Mouse (Mus musculus) CD4-positive, CD25-positive, alpha-beta regulatory T cell, adult 2 months (primary cell): ENCODE data around the gene Agap1.

Experiments
- DNase-seq: peaks from one replicate; pipeline ENCODE4 v3.0.0-alpha.2; 2012; ENCODE audit warnings: low read depth, low spot score

Gene Agap1

DNA sequence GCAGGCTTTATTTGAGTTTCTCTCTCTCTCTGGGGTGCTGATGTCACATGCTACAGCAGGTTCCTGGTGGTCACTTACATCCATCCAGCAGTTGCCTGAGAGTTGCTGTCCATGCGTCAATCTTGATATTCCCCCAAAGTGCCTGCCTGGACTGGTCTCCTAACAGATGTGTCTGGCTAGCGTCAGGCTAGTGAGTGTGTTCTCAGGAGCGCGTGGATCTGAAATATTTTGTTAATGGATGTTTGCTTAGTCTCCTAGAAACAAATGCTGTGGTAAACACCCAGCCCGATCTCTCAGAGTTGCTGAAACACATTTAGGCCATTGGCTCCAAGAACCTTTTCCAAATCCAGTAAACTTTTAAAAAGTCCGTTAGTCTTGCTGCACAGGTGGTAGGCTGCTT is 161.9 kb downstream of the Agap1 start:
- no peak for DNase-seq

DNA sequence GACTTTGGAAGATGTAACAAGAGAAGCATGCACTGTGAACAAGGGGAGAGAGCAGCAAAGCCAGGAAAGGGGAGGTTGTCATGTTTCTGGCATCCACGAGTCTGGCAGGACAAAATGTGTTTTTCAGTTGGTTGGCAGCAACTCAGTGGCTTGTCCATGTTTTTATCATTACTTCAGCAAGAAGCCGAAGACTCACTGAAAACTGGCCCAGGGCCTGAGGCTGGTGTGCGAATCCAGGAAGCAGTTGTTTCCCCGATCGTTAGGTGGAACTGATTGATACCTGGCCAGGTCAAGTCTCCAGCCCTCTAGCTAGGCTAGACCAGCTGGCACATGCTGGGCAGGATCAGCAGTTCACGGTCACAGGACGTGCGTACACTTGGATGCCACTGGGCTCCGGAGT is 162.7 kb downstream of the Agap1 start:
- DNase-seq, result no peak

DNA sequence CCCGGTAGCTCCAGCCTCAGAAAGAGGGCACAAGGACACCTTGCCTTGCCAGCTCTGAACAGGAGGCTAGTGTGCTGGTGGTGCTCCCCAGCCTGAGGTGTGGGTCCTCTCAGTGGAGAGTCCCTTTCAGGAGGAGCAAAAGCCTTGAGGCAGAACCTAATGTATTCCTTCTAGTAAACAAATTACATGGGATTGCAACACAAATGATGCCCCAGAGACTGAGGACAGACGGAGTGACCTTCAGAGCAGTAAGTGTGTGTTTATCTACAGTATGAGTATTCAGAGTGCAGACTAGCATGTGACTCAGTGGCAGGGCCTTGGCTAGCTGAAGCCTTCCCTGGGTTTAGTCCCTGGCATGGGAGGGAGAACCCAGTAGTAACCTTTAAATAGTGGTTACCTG is 165.4 kb downstream of the Agap1 start:
- no peak for DNase-seq

DNA sequence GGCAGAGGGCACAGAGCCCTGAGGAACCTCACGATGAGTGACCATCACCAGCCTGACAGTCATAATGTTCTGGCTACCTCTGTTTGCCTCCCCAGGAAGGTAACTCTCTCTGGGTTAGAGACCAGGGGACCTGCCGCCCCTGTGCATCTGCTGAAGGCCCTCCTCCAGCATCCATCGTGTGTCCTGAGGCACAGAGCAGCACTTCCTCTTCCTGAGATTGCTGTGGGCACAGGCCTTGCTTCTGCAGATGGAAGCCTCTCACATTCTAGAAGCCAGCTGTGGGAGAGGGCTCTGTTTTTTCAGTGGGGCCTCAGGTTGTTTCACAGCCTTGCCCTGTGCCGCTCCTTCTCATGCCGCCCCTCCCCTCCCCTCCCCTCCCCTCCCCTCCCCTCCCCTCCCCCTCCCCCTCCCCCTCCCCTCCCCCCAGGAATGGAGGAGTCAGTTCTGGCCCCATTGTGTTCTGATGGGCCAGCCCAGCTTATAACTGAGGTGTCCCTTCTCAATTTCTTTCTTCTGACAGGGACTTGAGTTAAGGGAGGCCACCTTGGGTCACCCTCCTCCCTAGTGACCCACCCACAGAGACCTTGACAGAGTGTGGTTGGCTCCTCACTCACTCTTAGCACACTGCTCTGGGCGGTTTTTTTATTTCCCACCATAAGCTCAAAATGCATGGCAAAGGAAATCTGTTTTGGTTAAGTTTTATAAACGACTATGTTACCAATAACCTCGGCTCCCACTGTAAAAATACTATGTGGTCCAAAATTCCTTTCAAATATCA is 166.6 kb downstream of the Agap1 start:
- no peak for DNase-seq

DNA sequence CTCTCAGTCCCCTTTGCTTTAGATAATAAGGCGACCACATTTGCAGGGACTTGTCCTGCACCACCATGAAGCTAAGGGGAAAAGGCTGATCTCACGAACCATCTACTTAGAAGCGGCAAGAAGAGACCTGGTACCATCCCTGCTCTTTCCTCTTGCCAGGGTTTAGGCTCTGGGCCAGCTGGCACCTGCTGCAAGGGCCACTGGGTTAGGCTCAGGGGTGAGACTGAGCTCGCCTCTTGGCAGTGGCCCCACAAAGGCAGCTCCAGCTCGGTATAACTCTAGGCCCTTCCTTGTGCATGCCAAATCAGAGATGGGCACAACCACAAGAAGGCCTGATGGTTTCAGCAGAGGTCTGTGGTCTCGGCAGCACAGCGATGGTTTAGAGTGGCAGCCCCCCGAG is 167.3 kb downstream of the Agap1 start:
- DNase-seq, result no peak

DNA sequence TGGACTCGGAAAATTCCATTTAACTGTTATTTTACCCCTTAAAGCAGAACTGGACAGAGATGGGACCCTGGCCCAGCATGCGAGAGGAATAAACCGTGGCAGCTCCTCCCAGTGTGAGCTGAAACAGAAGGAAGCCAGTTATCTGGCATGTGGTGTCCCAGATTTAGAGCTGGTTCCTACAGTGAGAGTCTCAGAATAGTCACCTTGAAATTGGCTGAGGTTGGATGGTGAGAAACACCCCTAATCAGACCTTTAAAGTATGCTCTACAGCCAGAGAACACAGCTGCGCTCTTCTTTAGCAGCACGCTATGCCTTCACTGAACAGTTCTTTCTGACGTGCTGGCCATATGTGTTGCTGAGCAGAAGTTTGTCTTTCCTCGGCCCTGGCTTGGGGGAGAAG is 168.2 kb downstream of the Agap1 start:
- no peak for DNase-seq

DNA sequence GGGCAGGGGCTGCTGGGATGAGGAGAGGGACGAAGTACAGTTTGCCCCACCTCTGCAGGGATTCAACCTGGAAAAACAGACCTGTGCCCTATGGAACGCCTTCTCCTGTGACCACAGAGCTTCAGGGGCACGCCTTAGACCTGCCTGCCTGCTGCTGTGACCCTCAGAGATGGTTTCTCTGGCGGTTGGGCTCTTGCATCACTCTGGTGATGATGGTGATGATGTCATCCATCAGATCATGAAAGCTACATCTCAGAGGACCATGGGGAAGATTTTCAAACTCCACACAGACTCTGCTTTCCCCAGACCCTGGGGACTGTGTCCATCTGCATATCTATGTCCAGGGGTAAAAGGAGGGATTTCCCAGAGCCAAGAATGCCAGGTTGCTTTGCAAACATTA is 170.7 kb downstream of the Agap1 start:
- no peak for DNase-seq

DNA sequence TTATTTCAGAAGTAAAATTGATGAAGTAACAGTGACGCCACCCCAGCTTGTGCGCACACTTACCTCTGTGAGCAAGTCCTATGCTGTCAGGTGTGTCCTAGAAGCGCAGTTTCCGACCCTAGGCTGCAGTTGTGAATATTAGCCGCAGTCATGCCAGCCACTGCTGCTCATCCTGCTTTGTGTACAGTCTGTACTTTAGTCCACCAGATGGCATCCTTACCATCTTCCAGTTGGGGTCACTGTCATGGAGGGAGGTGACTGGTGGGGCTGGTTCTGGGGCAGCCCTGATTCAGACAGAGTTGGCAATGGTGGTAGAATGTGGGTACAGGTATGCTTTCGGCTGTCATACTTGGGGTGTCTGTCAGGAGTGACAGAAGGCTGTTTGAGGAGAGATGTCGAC is 171.4 kb downstream of the Agap1 start:
- DNase-seq, result no peak

DNA sequence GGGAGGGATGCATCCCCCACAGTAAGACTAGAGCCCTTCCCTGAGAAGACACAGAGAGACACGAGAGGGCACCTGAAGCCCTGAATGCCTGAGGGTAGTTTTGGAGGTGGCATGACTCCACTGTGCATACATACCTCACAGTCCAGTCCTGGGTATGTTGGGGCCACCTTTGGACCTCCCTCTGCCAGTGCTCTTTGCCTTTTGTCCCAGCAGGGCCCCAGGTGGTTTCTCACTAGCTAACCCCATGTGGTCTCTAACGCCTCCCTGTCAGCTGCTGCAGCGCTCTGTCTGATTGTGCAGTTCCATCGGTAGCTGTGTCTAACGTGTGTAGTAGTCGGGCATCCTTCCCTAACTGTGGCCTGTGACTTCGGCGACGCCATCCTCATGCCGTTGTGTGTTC is 172.3 kb downstream of the Agap1 start:
- no peak for DNase-seq

DNA sequence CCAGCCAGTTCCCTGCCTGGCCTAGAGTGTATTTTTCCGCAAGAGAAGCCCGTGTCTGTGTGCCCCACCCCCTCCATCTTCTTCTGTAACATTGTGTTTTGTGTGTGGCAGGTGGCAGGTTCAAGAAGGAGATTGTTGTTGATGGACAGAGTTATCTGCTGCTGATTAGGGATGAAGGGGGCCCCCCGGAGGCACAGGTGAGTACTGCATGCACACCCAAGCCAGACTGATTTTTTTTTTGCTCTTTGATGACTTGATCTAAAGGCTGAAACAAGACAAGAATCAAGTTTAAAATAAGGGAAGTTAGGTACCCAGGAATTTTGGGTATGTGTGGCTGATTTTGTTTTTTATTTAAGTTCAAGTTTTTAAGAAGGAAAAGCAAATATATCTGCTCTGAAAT is 173.0 kb downstream of the Agap1 start:
- no peak for DNase-seq

DNA sequence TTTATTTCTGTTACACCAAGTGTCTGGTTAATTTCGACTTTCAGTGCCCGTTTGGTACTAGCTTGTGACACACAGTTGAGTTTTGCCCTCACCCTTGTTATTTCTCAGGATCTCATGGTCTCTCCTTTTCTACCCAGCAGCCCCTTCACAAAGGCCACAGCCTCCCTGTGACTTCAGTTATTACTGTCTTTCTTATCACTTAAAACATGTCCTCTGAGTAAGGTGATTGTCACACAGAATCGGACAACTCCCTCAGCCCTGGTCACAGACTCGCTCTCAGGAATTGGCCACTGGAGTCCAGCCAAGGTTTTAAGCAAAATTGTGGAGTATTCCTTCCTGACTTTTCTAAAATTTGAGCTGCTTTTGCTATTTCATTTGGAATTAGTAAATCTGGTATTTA is 176.2 kb downstream of the Agap1 start:
- DNase-seq, result no peak

DNA sequence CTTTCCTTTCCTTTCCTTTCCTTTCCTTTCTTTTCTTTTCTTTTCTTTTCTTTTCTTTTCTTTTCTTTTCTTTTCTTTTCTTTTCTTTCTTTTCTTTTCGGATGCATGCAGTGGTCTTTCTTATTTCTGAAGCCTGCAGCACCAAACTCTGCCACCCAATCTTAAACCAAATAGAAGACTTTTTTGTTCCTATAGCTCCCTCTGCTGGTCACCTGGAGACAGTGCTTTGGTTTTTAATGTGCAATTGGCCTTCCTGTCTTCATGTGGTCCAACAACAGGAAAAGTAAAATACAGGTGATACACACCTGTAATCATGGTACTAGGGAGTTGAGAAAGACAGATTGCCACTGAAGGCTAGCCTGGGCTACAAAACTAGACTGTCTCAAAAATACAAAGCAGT is 177.1 kb downstream of the Agap1 start:
- DNase-seq, result peak; percentile 52

DNA sequence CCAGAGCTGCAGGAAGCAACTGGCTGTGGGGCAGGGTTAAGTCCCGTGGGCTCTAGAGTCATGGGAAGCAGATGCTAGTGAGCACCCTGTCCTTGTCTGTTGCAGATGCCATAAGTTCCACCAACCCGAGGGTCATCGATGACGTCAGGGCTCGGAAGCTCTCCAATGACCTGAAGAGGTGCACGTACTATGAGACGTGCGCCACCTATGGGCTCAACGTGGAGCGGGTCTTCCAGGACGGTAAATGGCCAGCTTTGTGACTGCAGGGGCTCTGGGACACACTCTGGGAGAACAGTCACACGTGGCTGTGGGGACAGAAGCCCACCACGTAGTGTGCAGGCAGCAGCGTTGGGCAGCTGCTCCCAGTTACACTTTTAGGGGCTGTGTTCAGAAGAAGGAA is 179.4 kb downstream of the Agap1 start:
- DNase-seq, result no peak

DNA sequence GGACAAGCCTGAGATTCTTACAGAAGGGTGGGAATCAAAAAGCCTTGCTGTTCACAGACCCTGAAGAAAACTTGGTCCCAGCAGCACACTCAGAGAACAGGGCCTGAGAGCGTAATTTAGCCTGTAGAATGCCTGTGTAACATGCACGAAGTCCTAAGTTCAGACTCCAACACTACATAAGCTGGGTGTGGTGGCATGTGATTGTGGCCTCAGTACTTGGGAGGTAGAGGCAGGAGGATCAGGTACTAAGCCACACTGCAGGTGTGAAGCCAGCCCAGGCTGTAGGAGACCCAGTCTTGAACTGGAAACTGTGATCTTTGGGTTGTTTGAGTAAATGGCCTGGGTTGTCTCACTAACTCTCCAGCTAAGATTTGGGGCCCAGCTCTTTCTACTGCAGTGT is 180.5 kb downstream of the Agap1 start:
- DNase-seq, result no peak

DNA sequence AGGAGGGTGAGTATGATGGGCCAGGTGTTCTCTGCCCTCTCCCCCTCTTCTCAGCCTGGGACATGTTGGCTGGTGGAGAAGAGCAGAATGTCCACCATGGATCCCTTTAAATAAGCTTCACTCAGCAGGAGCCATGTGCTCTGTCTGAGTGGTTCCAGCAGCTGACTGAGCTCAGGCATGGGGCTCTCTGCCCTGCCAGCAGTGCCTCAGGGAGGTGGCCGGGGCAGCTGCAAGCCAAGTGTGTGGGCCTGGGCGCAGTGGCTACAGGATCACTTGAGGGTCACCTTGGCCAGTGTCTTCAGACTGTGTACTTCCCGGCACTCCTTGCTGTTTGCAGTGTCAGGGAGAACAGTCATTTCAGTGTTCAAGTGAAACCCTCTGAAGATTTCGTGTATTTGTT is 183.1 kb downstream of the Agap1 start:
- no peak for DNase-seq

DNA sequence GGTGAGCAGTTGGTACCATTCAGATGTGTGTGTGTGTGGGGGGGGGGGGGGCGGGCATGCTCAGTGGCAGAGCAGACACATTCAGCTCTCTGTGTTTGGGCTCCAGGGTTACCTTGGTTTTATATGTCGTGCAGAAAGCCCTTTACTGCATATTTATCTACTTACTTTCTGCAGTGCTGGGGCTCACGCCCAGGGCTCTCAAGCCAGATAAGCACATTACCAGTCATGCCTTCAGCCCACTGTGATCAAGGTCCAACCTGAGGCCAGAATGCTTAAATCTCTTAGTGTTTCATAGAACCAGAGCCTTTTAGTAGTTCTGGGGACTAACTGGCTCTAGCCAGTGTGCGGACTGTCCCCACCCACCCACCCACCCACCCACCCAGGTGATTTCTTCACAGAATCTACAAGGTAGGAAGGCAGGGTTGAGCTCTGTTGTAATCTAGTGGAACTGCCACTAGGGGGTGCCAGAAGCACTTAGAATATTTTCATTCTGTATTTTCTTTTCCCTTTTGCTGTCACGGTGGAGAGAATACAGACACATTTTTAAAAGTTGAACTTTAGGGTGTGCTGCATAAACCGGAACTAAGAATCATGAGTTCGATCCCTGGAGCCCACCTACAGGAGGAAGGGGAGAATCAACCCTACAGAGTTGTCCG is 189.0 kb downstream of the Agap1 start:
- peak; percentile 60 for DNase-seq

DNA sequence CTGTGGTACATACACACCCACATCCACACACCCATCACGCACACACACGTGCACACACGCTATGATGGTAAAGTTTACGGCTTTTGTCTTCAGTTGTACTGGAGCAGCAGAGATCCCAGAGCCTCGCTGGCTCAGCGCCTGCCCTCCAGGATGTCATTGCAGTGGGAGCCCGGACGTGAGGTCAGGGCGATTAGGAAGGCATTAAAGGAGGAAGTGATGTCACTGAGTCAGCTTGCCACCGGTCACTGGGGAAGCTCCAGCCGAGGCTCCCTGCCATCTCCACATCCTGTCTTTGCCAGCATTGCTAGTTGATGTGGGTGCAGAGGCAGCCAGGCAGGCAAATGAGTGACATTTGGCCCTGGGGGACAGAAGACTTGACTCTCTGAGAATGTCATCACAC is 189.5 kb downstream of the Agap1 start:
- DNase-seq, result peak; percentile 51

DNA sequence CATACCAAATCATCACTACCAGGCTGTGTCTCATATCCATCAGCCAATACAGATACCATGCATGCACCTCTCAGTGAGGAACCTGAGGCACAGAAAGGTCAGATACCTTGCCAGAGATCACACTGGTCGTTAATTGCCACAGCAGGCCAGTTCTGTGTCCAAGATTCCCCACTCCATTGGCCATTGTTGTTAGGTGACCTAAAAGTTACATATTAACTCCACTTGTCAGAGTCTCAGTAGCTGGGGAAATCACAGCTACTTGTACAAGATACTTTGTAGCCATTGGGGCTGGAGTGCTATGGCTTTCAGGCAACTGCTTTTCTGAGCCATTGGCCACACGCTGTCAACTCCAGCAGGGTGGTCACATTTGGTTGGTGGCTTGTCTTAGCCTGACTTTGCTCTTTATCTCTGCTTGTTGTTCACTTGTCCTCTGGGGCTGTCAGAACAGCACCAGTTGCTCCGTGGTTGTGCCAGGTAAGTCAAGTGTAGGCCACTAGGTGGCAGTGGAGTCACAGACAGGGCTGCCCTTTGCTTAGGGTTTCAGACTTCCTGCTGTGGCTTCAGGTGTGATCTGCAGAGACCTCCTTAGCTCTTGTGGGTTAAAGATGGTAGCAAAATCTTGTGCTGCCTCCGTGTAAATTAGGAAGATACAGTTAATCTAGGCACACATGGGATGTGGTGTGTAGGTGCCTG is 191.9 kb downstream of the Agap1 start:
- peak; percentile 78 for DNase-seq

DNA sequence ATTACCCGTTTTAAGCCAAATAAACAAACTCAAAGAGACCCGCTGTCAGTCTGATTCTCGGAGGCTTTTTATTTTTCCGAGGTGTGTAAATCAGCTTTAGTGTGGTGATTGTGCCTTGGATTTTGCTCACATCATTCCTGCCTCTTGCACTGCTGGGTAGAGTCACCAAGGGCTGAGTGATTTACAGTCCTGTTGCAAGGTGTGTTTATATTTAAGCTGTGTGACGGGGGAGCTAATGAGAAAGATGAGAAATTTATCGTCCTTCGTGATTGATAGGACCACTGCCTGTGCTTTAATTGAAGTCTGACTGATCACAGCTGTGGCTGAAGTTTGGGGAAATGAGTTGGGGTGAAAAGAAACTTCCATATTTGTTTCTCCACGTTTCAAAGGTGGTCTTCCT is 192.9 kb downstream of the Agap1 start:
- no peak for DNase-seq

DNA sequence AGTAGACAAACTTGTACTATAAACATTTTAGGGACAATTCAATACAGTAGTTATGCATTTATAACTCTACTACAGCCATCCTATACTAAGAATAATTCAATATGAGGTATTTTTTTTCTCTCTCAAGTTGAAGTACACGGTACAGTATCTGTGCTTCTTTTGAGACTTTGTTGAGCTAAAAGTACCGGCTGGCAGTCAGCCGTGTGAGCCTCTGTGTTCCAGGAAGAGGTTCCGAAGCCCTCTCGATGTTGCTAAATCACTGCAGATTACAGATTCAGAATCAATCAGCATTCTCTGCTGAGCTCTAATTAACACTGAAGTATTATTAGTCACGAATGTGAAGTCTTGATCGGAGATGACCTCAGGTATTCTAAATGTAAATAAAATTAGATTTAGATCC is 196.0 kb downstream of the Agap1 start:
- no peak for DNase-seq

DNA sequence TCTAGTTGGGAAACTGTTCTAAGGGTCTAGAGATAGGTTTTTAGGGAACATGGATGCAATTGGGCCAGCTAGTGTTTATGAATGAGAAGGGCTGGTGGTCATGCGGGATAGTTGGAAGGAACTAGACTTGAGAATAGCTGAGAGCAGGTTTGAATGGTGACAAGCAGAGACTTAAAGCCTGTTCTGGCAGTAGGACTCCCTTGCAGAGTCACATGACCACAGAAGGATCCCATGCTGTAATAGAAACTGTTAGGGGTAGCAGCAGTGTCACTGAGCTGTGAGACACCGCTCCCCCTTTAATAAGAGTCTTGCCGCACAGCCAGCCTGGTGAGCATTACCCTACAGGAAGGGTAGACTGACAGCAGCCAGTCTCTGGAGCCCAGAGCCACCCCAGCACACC is 201.6 kb downstream of the Agap1 start:
- no peak for DNase-seq

DNA sequence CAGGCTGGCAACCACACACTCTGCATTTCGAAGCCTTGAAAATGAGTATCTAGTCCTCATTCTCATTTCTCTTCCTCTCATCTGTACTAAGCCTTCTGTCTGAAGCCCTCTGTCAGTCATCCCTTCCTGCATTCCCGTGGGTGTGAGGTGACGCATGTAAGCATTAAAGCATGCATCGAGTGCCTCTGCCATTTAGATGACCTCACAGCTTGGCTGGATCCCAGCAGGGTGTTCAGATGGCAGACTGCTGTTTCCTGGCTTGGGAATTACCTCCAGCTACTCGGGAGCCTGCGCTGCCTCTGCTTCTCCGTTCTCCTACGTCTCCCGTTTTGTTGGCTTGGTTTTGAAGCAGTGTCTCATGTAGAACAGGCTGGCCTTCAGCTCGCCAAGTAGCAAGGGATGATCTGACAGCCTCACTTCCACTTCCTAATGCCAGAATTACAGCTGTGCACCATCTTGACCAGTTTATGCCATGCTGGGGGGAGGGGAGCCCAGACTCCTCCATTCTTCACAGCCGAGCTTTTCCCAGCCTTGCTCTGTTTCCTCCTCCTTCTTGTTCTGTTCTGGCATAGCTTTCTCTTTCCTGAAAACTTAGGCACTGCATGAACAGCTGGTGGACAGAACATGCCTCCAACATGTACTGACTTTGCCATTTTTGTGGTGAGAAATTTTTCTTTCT is 202.2 kb downstream of the Agap1 start:
- no peak for DNase-seq
